Mouse (Mus musculus) brain, embryonic 14.5 days (tissue): ENCODE measurements at regions not wholly inside any gene's neighbourhood (a gene's known extent, or its start where the extent isn't known, plus 50 kb on each side); places are given as distances from the start of the nearest gene placed in this dataset.
"Not testable (repeated sequence)": the region's sequence is repeated elsewhere in the genome, so short reads cannot be mapped to it uniquely, and the experiment has no call there.

ENCODE experiments used
- CTCF ChIP-seq: fragments of 200-500 bp; IDR thresholded peaks from 2 replicates; pipeline ENCODE4 v1.5.1; 2012; ENCODE audit warnings: inconsistent platforms, mild to moderate bottlenecking, moderate library complexity, borderline replicate concordance; ENCODE audit not compliant: insufficient read depth, insufficient read length; ENCODE audit errors: extremely low read depth
- POLR2A ChIP-seq: fragments of 200-500 bp; IDR thresholded peaks from 2 replicates; pipeline ENCODE4 v1.6.1; 2012; ENCODE audit warnings: mild to moderate bottlenecking, inconsistent platforms, borderline replicate concordance; ENCODE audit not compliant: poor library complexity, insufficient read depth, insufficient read length, severe bottlenecking; ENCODE audit errors: extremely low read depth

GRCm38 (mm10) chr17:6841781-6842465 is 59.3 kb upstream of the Ezr start:
- not testable (repeated sequence) for TF ChIP-seq POLR2A, CTCF
